Mouse (Mus musculus) layer of hippocampus, adult 11-12 months (tissue): ENCODE data around the gene Polr3a.

Experiments used
- DNase-seq: peaks from one replicate; pipeline ENCODE4 v3.0.0; 2022; ENCODE audit warnings: low spot score

Gene Polr3a

DNA sequence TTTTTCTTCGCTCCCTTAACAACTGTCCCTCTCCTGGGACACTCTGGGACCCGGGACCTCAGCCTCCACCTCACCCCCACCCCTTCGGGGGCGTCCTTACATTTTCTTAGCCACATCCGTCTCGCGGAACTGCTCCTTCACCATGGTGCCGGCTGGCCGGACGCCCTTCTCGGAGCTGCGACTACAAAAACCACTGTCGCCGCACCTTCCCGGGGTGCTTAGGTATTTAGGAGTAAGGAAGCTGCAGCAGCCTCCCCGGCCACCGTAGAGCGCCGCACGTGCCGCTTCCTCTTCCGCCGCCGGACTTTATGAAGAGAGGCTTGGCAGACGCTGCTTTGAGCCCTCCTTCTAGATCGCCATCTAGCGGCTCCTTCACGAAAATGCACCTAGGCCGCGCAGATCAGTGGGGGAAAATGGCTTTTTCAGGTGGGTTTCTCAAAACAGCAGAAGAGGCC, at the start of gene Polr3a, which contains the start of gene Rps24:
Gene Polr3a (minus strand): TSS at position 286 of the 455 bp plus-strand sequence.
Gene Rps24 (plus strand): TSS at position 353 of the 455 bp plus-strand sequence.
- DNase-seq: peak; percentile 91

DNA sequence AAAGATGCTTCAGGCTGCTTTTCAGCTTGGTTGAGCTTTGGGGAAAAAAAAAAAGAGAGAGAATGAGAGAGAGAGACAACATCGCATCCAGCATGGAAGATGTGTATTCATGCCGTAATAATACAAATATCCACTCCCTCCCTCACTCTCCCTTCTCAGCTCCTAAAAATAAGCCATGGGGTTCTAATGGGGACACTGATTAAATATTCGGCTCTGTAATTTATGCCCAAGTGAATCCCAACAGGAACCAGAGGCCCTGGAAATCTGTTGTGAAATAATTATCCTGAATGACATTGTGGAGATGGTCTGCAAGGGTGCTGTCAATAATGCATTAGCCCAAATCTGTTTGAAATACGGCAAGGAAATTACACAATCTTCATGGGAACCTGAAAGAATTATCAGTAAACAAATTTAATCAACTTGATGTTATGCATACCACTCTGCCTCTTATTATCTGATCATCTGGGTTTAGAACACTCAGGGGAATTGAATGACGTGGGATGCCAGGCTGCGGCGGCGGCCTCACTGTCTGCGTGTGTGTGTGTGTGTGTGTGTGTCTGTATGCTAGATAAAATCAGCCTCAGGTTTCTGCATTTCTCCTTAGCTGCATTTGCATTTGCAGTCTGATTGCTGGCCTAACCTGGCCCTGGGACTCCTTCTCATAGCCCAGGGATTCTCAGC, 48.1 kb upstream of the Polr3a start:
- DNase-seq: no peak

DNA sequence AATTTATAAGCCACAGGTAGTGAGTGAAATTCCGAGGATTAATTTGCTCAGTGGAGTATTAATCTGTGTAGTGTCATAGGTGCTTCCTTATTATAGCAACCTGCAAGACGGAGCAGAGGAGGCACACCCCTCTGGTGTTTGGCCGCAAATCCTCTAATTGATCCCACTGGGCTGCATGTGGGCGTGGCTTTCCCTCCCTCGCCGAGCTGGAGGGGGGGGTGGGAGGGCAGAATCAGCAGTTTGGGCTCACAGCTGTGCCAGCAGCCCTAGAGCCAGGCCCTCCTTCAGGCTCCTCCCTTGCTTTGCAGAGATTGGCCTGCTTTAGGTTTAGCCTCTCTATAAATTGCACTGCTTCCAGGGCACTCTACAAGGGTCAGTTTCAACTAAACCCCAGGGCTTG, 43.4 kb upstream of the Polr3a start:
- no peak for DNase-seq

DNA sequence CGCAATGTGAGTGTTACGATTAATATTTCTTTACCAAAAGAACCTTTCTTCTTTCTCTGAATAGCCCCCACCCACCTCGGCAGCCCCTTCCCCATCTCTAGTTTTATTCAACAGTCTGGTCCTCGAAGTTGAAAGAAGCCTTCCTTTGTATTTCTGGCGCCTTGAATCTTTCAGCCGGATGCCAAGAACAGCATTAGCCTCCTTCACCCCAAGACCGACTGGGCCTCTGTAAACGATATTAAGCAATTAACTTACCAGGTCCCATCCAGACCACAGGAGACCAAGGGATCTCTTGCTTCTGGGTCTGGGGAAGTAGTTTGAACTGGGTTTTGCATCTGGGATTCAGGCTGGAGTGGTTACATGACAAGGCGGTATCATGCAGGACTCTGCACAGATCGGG, 39.6 kb upstream of the Polr3a start:
- DNase-seq: no peak

DNA sequence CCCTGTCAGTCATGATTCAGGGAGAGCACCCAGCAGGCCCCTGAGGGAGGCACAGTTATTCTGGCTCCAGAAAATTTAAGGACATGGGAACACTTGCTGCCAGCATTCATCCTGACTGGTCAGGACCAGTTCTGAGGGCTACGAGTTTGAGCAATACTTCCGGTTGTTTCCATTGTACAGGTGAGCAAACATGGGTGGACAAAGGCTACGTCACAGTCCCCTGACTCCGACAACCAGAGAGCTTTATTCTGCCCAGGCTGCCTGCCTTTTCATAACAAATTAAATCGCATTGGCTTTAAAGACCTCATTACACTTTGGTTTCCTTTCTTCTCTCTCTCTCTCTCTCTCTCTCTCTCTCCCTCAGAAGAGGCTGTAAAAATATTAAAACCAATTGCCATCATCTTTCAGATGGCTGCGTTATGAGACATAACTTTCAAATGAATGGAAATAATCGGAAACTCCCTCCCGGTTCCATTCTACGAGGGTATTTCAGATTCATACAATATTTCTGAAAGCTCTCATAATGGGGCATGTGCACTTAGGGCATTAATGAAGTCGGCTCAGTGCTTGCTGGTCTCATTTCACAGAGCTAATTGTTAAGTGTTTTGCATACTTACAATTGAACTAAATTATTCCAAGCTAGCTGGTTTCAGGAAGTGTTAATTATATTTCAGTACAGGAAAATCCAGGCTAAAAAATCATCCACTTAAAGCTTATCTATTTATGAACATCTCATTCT, 39.0 kb upstream of the Polr3a start:
- no peak for DNase-seq

DNA sequence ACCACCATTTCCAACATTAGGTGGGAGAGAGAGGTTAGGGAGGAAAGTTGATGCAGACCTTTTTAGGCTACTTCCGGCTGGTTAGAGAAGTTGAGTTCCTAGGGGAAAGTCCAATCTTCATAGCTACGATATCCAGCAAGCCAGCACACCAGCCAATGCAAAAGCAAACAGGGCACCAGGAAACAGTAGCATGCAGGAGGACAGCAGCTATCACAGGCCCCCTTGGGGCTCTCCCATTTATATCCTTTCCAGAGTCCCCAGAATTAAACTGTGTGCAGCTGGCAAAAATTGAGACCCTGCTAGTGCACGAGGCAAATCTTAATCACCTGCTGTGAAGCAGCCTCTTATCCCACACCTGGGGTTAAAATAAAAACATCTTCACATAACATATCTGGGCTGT, 38.3 kb upstream of the Polr3a start:
- DNase-seq: no peak

DNA sequence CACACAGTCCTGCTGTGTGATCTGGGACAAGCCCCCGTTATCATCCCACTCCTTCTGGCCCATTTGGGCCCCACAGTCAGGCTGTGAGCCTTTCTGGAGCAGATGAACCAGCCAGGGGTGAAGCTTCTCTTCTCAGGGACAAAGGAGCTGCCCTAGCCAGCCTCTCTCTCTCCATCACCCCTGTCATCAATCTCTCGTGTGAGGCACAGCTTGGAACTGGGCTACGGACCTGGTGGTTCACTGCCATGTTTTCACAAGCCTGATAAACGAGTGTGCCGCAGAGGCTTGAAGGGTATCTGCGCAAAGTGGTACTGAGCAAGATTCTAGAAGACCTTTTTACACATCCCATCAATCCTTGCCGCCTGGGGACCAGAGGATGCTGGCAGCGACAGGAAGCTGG, 34.7 kb upstream of the Polr3a start:
- DNase-seq: no peak

DNA sequence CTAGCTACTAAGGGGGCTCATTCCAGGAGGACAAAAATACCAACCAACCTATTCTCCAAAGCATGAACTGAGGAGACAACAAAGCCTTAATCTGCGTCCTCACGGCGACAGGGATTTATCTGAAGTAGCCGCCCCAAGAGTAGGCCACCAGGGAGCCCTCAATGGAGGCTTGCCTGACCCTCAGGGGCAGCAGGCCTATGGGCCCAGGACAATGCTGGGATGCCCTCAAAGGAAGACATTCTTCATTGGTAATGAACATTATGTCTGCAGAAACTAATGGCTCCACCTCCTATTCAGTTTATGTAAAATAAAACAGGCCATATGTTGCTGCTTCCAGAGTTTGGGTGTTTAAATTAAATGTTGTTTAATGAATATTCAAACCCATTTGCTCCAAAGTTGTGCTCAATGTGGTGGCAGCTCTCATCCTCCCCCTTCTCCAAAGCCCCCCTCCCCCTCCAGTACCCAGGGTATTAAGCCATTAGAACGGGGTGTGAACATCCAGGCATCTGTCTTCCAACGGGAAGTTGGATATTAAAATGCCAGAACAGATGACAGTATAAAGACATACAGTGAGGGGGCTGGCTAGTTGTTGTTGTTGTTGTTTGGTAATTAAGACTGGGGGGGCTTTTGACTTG, 25.8 kb upstream of the Polr3a start:
- DNase-seq: no peak

DNA sequence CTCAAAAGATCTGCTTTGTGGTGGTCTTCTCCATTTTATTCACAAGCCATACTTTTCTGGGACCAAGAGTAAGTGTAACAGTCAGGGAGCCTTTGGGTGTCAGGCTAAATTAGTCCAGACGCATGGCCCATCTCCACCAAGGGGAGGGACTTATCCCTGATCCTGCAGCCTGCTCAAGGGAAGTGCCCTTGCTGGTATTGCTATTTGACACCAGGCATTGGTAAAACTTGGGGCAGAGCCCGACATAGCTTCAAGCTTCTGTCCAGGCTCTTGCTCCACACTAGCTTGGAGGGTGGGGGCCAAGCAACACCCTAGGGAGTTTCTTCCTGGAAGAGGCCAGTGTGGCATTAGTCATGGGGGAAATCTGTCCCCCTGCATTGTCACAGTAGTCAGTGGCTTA, 23.8 kb upstream of the Polr3a start:
- no peak for DNase-seq

DNA sequence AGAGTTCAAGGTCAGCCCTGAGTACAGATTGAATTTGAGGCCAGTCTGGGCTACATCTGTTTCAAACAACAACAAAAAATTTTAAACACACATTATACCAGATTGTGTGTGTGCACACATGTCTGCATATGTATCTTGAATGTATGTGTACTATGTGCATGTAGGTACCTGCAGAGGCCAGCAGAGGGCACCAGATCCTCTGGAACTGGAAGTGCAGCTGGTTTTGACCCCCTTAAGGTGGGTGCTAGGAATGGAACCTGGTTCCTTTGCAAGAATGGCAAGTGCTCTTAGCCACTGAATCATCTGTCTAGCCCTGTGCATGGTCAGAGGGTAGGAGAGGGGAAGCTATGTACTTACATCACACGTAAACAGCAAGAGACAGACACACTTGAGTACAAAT, 23.4 kb upstream of the Polr3a start:
- no peak for DNase-seq

DNA sequence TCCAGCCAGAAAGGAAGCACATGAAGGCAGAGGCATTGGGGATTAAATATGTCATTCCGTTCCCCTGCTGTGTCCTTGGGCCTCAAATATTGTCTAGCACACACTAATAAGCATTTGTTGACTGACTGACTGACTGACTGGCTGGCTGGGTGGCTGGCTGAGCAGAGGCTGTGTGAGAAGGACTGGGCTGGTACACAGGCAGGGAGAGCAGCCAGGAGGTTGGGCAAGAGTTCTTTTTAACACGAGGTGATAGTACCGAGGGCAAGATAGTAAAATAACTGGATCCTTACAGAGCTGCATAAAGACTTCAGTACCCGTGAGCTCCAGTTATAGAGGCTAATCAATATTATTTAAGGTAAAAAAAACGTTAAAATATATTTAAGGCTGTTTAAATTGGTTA, 22.7 kb upstream of the Polr3a start:
- no peak for DNase-seq

DNA sequence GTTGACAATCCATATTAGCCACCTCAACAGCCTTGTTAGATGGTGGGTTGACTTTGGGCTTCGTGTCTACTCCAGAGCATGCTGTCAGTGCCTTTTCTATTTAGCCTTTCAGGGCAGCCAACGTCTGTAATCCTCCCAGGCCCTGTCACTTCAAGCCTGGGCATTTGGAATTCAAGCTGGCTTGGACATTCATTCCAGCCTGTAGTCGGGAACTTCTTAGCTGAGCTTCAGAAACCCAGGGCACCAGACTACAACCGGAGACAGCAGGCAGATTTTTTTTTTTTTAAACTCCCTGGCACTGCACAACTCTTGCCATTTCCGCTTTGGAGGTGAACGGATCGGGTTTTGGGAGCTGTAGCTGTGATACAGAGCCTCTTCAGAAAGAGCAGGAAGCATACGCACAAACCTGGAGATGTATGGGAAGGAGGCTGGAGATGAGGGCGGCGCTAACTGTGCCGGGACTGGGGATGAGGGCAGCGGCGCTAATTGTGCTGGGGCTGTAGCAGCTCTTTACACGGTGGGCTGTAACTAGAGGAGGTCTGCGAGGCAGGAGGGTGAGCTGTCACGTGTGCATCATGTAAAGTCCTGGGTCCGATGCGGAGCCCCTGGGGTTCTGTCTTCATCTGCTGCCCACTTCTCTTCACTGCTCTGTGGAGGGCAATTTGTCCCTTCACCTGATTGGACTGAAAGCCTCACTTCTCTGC, 21.4 kb upstream of the Polr3a start:
- DNase-seq: no peak

DNA sequence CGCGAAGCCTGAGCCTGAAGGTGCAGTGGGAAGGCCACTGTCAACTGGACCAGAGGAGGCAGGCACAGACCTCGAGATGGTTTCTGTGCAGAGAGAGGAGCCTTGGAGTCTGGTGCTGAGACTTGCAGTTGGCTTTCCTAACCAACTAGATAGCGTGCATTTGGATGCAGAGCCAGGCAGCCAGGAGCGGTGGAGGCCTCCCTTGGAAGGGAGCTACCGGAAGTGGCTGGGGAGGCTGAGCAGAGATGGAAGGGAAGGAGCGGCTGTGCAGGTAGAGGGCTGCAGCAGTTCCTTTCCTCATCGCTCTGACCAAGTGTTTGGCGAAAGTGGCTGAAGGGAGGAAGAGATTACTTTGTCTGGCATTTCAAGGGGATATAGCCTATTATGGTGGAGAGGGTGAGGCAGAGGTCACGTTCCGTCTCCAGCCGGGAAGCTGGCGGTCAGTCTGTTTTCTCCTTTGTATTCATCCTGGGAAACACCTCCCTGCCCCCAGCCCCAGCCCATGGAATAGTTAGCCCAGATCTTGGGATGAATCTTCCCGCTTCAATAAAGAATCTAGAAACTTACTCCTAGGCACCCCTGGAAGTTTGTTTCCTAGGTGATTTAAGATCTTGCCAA, 20.7 kb upstream of the Polr3a start:
- DNase-seq: no peak

DNA sequence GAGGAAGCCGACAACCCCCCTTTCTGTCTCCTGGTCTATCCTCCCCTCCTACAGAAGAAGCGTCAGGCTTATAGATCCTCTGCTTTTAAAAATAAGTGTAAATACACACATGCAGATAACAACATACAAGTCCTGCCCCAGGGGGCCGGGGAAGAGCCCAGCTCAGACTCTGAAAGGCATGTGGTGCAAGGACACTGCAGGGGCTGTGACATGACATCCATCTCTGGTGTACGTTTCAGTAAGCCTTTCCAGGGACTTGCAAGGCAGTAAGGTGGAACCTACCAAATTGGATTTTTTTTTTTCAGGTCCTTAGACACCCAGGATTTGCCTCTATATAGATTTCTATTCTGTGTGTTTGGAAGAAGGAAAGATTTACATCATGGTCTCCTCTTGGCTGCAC, 14.4 kb upstream of the Polr3a start:
- DNase-seq: no peak

DNA sequence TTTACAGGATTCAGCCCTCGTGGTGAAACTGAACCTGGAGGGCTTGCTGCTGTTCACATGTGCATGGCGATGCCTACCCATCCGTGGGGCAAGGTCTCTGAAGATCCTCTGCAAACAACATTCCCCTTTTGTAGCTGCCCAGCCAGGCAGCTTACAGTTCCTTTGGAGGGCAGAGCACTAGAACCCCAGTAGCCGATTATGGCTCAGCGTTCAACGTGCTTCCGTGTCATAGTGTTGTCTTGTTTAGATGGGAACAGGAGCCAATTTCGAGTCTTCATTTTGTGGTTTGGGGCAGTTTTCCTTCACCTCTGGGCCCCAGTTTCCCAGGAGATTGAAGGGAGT, 14.0 kb upstream of the Polr3a start:
- DNase-seq: no peak

DNA sequence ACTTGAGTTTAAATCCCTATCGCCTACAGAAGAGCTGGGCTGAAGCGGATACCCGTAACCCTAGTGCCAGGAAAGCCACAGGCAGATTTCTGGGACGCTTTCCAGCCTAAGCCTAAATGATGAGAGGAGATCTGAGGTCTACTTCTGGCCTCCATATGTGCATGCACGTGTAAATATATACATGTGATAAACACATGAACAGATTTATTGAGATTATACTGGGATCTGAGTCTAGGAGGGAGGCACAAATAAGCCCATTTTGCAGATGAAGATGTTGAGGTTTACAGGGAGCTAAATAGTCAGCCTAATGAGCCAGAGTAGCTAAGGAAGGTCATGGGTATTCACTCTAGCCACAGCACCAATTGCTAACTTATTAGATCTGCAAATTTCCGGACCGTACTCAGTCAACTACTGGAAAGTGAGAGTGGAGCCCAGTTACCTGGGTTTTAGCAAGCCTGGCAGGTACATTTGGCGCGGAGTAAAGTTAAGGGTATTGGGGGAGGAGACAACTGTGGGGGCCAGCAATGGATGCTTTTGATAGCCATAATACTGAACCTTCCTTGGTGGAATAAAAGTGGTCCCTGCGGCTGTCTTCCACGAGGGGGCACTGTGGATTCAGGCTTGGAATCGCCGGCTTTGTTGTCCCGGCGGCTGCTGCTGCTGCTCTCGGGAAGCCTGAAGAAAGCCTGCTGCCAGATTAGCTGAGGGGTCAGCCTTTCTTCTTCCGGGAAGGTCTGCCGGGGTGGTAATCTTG, 13.4 kb upstream of the Polr3a start:
- peak; percentile 87 for DNase-seq

DNA sequence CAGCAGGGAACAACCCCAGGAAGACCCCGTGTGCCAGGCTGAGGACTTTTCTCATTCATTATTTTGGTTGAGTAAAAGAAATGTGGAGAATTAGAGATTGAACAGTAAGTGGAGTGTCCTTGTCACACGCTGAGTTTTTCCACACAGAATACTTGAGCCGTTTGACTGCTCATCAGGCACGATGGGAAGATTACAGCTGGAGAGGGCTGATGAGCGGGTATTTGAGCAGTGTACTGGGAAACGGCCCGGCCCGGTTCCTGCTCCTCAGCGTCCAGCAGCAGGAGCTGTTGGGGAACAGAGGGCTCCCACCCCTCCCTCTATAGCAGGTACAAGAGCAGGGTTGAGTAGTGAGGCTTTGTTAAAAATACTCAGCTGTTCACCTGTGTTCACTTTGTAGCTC, 12.6 kb upstream of the Polr3a start:
- no peak for DNase-seq

DNA sequence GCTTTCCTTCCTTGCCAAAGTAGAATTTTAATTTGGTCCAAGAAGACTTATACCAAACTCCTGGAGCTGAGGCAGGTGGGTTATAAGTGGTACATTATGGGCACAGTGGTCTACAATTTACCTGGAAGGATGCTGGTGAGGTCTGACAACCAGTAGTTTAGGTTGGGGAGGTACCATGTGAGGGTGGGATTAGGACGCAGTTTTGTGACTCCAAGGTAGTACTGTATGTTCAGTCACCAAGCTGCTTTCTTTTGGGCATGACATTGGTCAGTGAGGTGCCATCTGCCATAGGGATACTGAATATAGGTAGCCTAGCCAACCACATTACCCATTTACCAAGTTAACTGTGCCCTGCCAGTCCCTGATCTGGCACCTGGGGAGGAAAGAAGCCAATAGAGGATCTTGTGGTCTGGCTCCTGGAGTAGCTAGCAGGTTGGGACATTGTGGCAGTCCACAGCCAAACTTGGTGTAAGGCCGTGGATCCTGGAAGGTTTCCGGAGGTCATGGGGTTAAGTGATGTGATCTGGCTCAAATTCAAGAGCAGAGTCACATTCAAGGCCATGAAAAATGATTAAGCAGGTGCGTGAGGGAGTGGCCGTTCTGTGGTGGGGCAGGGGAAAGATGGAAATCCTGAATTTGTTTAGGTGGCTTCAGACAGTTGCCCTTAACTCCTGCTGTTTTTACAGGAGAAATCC, 11.8 kb upstream of the Polr3a start:
- no peak for DNase-seq

DNA sequence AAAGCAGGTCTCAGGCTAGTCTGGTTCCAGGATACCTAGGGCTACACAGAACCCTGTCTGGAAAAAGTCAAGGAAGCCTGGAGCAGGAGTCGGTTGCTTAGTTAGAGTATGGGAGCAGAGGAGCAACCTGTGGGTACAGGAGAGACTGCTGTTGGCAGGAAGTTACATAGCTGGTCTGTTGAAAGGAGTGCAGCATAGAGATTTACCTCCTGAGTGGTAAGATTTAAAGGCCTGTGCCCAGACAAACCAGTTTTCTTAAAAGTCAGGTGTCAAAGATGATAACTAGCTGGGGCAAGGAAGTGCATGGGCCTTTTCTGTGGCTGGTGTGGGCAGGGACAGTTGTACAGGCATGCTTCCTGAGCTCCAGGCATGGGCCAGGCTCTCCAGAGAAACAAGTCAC, 10.6 kb upstream of the Polr3a start:
- DNase-seq: no peak

DNA sequence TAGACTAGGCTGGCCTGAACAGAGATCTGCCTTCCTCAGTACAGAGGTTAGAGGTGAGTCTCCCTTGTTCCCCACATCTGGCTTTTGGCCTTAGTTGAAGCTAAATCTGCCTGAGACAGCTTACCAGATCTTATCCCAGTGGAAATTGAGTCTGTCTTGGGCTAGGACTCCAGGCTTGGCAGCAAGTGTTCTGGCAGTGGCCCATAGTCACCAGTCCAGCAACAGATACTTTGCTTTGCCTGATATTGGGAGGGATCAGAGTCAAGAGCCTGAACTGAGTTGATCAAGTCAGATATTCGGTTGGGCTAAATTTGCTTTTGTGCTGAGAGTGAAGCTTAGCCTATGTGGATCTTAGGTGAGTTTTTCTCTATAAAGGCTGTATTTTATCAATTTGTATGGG, 9.6 kb upstream of the Polr3a start:
- no peak for DNase-seq

DNA sequence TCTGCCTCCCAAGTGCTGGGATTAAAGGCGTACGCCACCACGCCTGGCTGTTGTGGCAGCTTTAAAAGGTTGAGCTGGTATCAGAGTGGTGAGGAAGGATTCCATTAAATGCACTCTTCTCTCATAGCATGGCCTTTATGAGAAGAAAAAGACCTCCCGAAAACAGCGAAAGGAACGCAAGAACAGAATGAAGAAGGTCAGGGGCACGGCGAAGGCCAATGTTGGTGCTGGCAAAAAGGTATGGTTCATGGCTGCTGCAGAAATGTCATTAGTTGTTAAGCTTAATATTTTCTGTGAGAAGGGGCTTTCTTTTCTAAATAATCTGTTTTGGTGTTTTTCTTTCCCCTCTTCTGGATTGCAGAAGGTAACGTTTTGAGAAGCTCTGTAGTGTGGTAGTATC, 6.4 kb upstream of the Polr3a start:
- no peak for DNase-seq
